Mouse (Mus musculus): ENCODE data around the gene Amy1.

DNA sequence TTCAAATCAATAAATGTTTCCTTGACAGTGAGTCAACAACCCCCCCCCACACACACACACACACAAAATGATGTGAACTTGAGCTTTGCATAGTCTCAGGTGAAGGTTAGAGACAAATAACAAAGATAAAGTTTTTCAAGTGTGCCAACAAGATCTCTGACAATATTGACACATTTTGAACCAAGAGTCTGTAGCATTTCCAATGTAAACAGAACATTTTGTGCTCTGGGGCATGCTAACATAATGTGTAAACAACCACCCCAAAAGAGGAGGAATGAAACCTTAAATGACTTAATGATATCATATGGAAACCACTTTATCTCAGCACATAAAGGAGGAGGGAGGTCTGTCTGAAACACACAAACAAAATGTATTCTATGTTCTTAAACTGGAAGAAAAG lies 66.8 kb downstream of the Amy1 start:
- TF ChIP-seq CTCF (IDR thresholded peaks at IDR 0.05; ENCODE audit: control insufficient read depth, insufficient read depth, low read length) = no peak
- TF ChIP-seq POLR2A (IDR thresholded peaks at IDR 0.05; ENCODE audit: borderline replicate concordance, control insufficient read depth, low read depth, low read length) = no peak
